Mouse (Mus musculus) heart, embryonic 12.5 days (tissue): ENCODE results near the gene Fam186b. TPM values are rescaled to one million over a fixed set of nuclear protein-coding genes. Genes with fewer than 3 reads are reported as not detected.

ENCODE experiments used
- ATAC-seq: fragments of 200-750 bp; cut with Nextera tagmentation; 2 replicates; pipeline ENCODE4 v1.8.0; 2017; ENCODE audit warnings: moderate TSS enrichment, moderate library complexity; ENCODE audit not compliant: insufficient number of reproducible peaks, low FRiP score
- H3K27ac ChIP-seq: fragments of 300-500 bp; sonication (generic); 2 replicates; pipeline ENCODE4 v1.5.1; 2016; ENCODE audit warnings: mild to moderate bottlenecking, moderate library complexity; ENCODE audit not compliant: poor library complexity, severe bottlenecking
- H3K27me3 ChIP-seq: fragments of 300-500 bp; sonication (generic); replicated peaks from 2 replicates; pipeline ENCODE4 v1.6.1; 2016; ENCODE audit warnings: mild to moderate bottlenecking, moderate library complexity
- H3K36me3 ChIP-seq: fragments of 300-500 bp; sonication (generic); 2 replicates; pipeline ENCODE4 v1.6.1; 2016; ENCODE audit warnings: mild to moderate bottlenecking, moderate library complexity
- H3K4me1 ChIP-seq: fragments of 300-500 bp; sonication (generic); replicated peaks from 2 replicates; pipeline ENCODE4 v1.6.1; 2016; ENCODE audit warnings: mild to moderate bottlenecking
- H3K4me2 ChIP-seq: fragments of 300-500 bp; sonication (generic); 2 replicates; pipeline ENCODE4 v1.6.1; 2016; ENCODE audit warnings: mild to moderate bottlenecking, moderate library complexity
- H3K4me3 ChIP-seq: fragments of 300-500 bp; sonication (generic); 2 replicates; pipeline ENCODE4 v1.5.1; 2016; ENCODE audit warnings: mild to moderate bottlenecking
- H3K9ac ChIP-seq: fragments of 300-500 bp; sonication (generic); 2 replicates; pipeline ENCODE4 v1.6.1; 2016; ENCODE audit warnings: mild to moderate bottlenecking, moderate library complexity
- H3K9me3 ChIP-seq: fragments of 300-500 bp; sonication (generic); replicated peaks from 2 replicates; pipeline ENCODE4 v1.6.1; 2016; ENCODE audit warnings: mild to moderate bottlenecking, moderate library complexity
- WGBS: fragments of 180-500 bp; shearing (Covaris S2); methylation state at CpG from one replicate; pipeline ENCODE4 v1.1.7; 2016; 5-methylcytosine and 5-hydroxymethylcytosine counted together
- polyA plus RNA-seq: library from polyadenylated mRNA; unstranded; fragments of >200 nt; fragmentation: Nextera tagmentation; extraction: Ambion mirVana; gene quantifications from 2 replicates; pipeline ENCODE4 v1.2.1, GENCODE M21; 2016

Fam186b gene
- polyA plus RNA-seq, 1 experiment from 2014 or later, result 0.27 TPM

DNA sequence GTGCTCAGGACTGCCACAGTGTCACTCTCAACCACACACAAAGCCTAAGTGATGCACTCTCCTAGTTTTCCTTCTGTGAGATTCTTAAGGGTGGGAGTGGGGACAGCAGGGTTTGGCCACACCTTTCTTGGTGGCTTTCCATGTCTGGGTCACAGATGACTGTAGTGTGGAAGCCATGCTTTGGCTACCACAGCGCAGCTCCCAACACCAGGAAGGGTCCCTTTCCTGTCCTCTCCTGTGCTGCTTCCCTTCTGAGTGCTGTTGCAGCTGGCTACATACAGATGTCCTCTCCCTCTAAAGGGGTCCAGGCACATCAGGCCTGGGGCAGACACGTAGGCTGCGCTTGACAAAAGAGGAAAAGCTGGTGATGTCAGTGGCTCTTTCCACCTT lies 38.0 kb upstream of the Fam186b start:
- peak overlapping the region; percentile 53 for H3K9ac ChIP-seq
- H3K4me3 ChIP-seq, result no peak overlapping the region
- peak overlapping the region; percentile 97 for H3K27ac ChIP-seq
- peak overlapping the region; percentile 32; the same call in 1 of the 2 replicates for H3K4me2 ChIP-seq
- peaks cover 23% of the 10 kb centered on the region for H3K36me3 ChIP-seq
- H3K4me1 ChIP-seq, result peaks cover 89% of the 10 kb centered on the region
- H3K27me3 ChIP-seq, result no peaks in the 10 kb centered on the region
- H3K9me3 ChIP-seq, result no peaks in the 10 kb centered on the region
- peak; percentile 40; the same call in 1 of the 2 replicates for ATAC-seq
- 63% methylated on average over 3 of the region's 3 CpGs for WGBS

- Histone ChIP-seq H3K27me3 (no peaks in the 10 kb centered on the region), H3K9me3 (no peaks in the 10 kb centered on the region), H3K4me3 (no peak overlapping the region), H3K27ac (peak overlapping the region; percentile 97), H3K36me3 (peaks cover 29% of the 10 kb centered on the region), H3K4me1 (peaks cover 90% of the 10 kb centered on the region), H3K9ac (peak overlapping the region; percentile 53), H3K4me2 (peak overlapping the region; percentile 32)
- WGBS, result 19% methylated on average over 9 of the region's 9 CpGs
- ATAC-seq, result peak; percentile 81
Observed at GRCm38 (mm10) chr15:99332921-99333675, 37.4 kb upstream of the Fam186b start.

- ATAC-seq, result no peak
- Histone ChIP-seq H3K27ac (peak overlapping the region; percentile 97), H3K4me3 (no peak overlapping the region), H3K36me3 (peaks cover 39% of the 10 kb centered on the region), H3K27me3 (no peaks in the 10 kb centered on the region), H3K9ac (0 out of 2 replicates have a peak overlapping the region, but pooled peaks have one; percentile 53), H3K9me3 (peaks cover 5% of the 10 kb centered on the region), H3K4me1 (peaks cover 82% of the 10 kb centered on the region), H3K4me2 (no peak overlapping the region)
Observed at GRCm38 (mm10) chr15:99332111-99332510, 36.4 kb upstream of the Fam186b start.

GRCm38 (mm10) chr15:99331341-99331740 lies 35.7 kb upstream of the Fam186b start:
- H3K9ac ChIP-seq, result no peak overlapping the region
- H3K36me3 ChIP-seq, result peaks cover 46% of the 10 kb centered on the region
- peaks cover 74% of the 10 kb centered on the region for H3K4me1 ChIP-seq
- no peaks in the 10 kb centered on the region for H3K27me3 ChIP-seq
- no peak overlapping the region for H3K4me3 ChIP-seq
- no peak for ATAC-seq
- H3K9me3 ChIP-seq, result peaks cover 8% of the 10 kb centered on the region
- 0 out of 2 replicates have a peak overlapping the region, but pooled peaks have one; percentile 97 for H3K27ac ChIP-seq
- no peak overlapping the region for H3K4me2 ChIP-seq
- 83% methylated on average over 5 of the region's 5 CpGs for WGBS

DNA sequence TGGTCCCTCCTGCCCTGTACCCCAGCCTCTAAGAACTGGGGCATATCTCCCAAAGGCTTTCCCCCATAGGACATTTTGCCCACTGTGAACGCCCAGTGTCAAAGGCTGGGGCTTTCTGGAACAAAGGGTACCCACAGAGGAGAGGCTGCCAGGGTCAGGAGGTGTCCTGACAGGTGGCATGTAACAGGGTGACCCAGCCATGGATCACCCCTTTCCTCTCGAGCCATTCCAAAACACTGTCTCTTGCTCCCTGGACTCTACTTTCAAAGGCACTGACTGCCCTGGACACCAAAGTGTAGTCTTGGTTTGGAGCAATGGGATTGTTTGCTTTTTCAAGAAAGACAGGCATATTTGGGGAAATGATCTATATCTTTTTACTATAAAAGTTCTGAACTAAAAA lies 34.6 kb upstream of the Fam186b start:
- peaks cover 64% of the 10 kb centered on the region for H3K4me1 ChIP-seq
- peaks cover 8% of the 10 kb centered on the region for H3K9me3 ChIP-seq
- ATAC-seq, result no peak
- H3K36me3 ChIP-seq, result peaks cover 56% of the 10 kb centered on the region
- H3K4me2 ChIP-seq, result no peak overlapping the region
- no peak overlapping the region; the same call in 1 of the 2 replicates for H3K27ac ChIP-seq
- WGBS, result 58% methylated on average over 2 of the region's 2 CpGs
- H3K9ac ChIP-seq, result 0 out of 2 replicates have a peak overlapping the region, but pooled peaks have one; percentile 14
- no peak overlapping the region for H3K4me3 ChIP-seq
- no peaks in the 10 kb centered on the region for H3K27me3 ChIP-seq

DNA sequence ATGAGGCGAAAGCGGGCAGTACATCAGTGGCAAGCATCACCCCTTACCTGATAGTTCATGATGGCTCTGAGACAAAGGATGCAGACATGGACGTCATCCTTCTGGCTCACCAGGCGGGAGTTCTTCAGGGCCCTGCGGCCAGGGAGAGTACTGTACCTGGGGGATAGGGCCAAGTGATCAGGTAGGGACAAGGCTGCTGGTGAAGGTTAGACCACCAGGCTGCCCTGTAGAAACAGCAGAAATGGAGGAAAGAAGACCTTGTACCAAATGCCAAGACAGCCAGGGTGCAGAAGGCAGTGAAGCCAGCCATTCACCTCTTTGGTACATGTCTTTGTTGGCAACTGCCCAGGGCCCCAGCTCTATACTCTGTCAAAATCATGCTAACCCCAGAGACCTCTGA lies 32.3 kb upstream of the Fam186b start:
- no peak for ATAC-seq
- no peak overlapping the region for H3K4me3 ChIP-seq
- H3K27ac ChIP-seq, result no peak overlapping the region
- H3K36me3 ChIP-seq, result peaks cover 72% of the 10 kb centered on the region
- no peak overlapping the region for H3K4me2 ChIP-seq
- H3K9me3 ChIP-seq, result peaks cover 8% of the 10 kb centered on the region
- H3K27me3 ChIP-seq, result no peaks in the 10 kb centered on the region
- peaks cover 41% of the 10 kb centered on the region for H3K4me1 ChIP-seq
- no peak overlapping the region for H3K9ac ChIP-seq
- WGBS, result 87% methylated on average over 5 of the region's 5 CpGs

- H3K36me3 ChIP-seq, result peaks cover 83% of the 10 kb centered on the region
- ATAC-seq, result no peak
- 81% methylated on average over 1 of the region's 1 CpGs for WGBS
- peak overlapping the region; percentile 73 for H3K27ac ChIP-seq
- no peak overlapping the region for H3K4me2 ChIP-seq
- peaks cover 30% of the 10 kb centered on the region for H3K4me1 ChIP-seq
- no peaks in the 10 kb centered on the region for H3K27me3 ChIP-seq
- H3K4me3 ChIP-seq, result no peak overlapping the region
- H3K9me3 ChIP-seq, result peaks cover 8% of the 10 kb centered on the region
- H3K9ac ChIP-seq, result no peak overlapping the region
Observed at GRCm38 (mm10) chr15:99326959-99327358, 31.3 kb upstream of the Fam186b start.

DNA sequence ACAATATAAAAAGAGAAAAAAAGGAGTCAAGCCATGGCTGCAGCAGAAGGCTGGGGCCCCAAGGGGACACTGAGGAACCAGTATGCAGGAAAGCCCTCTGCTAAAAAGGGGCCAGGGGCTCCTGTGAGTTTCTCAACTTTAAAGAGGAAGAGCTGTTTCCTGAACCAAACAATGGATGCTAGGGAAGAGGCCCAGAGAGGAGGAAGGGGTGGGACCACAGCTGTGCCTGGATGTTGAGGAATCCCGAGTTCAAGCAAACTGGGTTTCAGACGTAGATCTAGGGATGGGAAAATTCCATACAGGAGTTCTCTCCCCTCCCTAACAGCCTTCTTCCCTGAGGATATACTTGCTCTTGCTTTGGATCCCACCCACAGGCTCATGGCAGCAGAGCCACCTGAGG lies 30.7 kb upstream of the Fam186b start:
- H3K27ac ChIP-seq, result peak overlapping the region; percentile 73
- no peak overlapping the region for H3K4me2 ChIP-seq
- H3K4me3 ChIP-seq, result no peak overlapping the region
- peaks cover 24% of the 10 kb centered on the region for H3K4me1 ChIP-seq
- H3K9me3 ChIP-seq, result peaks cover 8% of the 10 kb centered on the region
- no peak overlapping the region for H3K9ac ChIP-seq
- ATAC-seq, result peak; percentile 44
- no peaks in the 10 kb centered on the region for H3K27me3 ChIP-seq
- WGBS, result 52% methylated on average over 2 of the region's 2 CpGs
- H3K36me3 ChIP-seq, result peaks cover 85% of the 10 kb centered on the region

DNA sequence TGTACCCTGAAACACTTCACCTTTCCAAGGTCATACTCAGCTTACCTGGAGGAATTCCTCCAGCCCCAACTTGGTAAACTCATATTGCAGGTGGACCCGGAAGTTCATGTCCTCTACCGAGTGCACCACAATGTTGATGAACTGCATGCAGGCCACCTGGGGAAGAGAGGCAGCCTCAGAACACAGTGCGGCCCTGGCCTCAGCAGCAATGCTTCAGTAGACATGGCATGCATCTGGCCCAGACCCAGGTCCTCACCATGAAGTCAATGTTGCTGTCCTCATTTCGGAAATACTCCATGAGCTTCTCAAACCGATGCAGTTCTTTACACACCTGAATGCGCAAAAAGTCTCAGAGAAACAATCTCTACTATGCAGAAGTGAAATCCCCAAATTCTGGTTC lies 29.9 kb upstream of the Fam186b start:
- peaks cover 26% of the 10 kb centered on the region for H3K4me1 ChIP-seq
- no peaks in the 10 kb centered on the region for H3K27me3 ChIP-seq
- no peak overlapping the region for H3K4me3 ChIP-seq
- H3K4me2 ChIP-seq, result no peak overlapping the region
- H3K9ac ChIP-seq, result no peak overlapping the region
- peaks cover 8% of the 10 kb centered on the region for H3K9me3 ChIP-seq
- H3K36me3 ChIP-seq, result peaks cover 93% of the 10 kb centered on the region
- ATAC-seq, result no peak
- no peak overlapping the region for H3K27ac ChIP-seq
- WGBS, result 84% methylated on average over 6 of the region's 6 CpGs

GRCm38 (mm10) chr15:99324151-99324550 lies 28.5 kb upstream of the Fam186b start:
- no peak overlapping the region for H3K9ac ChIP-seq
- no peak overlapping the region for H3K4me2 ChIP-seq
- H3K4me1 ChIP-seq, result peaks cover 19% of the 10 kb centered on the region
- 81% methylated on average over 9 of the region's 9 CpGs for WGBS
- ATAC-seq, result no peak
- no peak overlapping the region for H3K4me3 ChIP-seq
- peaks cover 99% of the 10 kb centered on the region for H3K36me3 ChIP-seq
- H3K27ac ChIP-seq, result no peak overlapping the region
- H3K27me3 ChIP-seq, result no peaks in the 10 kb centered on the region
- H3K9me3 ChIP-seq, result peaks cover 8% of the 10 kb centered on the region

DNA sequence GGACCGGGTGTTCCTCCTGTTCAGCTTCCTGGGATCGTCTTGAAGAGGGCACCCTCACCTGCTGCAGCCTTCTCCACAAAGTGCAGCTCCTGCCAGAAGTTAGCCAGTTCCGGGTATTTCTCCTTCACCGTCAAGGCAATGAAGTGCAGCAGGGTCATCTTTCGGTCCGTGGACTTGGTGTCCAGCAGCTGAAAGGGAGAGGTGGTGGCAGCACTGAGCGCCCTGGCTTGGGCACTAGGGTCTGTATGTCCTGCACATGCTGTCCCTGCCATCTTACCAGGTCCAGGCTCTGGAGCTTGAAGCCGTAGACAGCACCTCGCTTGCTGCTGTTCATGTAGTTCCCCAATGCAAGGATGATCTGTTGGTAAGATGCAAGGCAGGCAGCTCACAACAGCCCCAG lies 25.3 kb upstream of the Fam186b start:
- Histone ChIP-seq H3K9me3 (no peaks in the 10 kb centered on the region), H3K27me3 (no peaks in the 10 kb centered on the region), H3K4me1 (peaks cover 22% of the 10 kb centered on the region), H3K9ac (0 out of 2 replicates have a peak overlapping the region, but pooled peaks have one; percentile 8), H3K36me3 (peaks cover 98% of the 10 kb centered on the region), H3K4me2 (no peak overlapping the region), H3K27ac (peak overlapping the region; percentile 72; the same call in 1 of the 2 replicates), H3K4me3 (no peak overlapping the region)
- 74% methylated on average over 9 of the region's 9 CpGs for whole genome bisulfite sequencing
- no peak for ATAC-seq
